Comparison of ENCODE assay signal across 30 mouse cellular contexts in genomic region chr9:80368636-80369035, GRCm38 (mm10).
DNase-seq lines count a peak whose midpoint lies in the region; ATAC-seq and TF ChIP-seq lines count a peak whose summit lies in the region.
"Had no signal": no experiment of that assay in that cellular context is flagged by ENCODE, and none has a peak within 500 bp of the region (broad histone marks: within the 10 kb centered on the region; RNA-seq: fewer than 3 reads in every experiment).

No protein-coding gene starts in this region.

- TF ChIP-seq POLR2A in ES-Bruce4 (IDR thresholded peaks at IDR 0.05; ENCODE audit: insufficient read depth, low read length), result no peak

- peak overlapping the region; percentile 54; the same call in 1 of the 2 replicates for H3K27ac ChIP-seq in ES-Bruce4 (ENCODE audit: insufficient read depth, low read length)
- no peak overlapping the region for H3K27ac ChIP-seq in midbrain, embryonic 14.5 days (replicated peaks; ENCODE audit: low read depth, low read length)
- H3K27ac ChIP-seq: embryonic facial prominence, embryonic 10.5 days; embryonic facial prominence, embryonic 15.5 days; forebrain, embryonic 13.5 days; layer of hippocampus, adult 2 months; left cerebral cortex, adult 2 months; limb, embryonic 13.5 days; neural tube, embryonic 12.5 days had no signal

- H3K36me3 ChIP-seq in ES-Bruce4 (ENCODE audit: control insufficient read depth, insufficient read depth, low read length, poor library complexity, severe bottlenecking), result no peaks in the 10 kb centered on the region
- H3K36me3 ChIP-seq in midbrain, embryonic 14.5 days (ENCODE audit: control insufficient read depth, insufficient read depth, low read length), result no peaks in the 10 kb centered on the region
- H3K36me3 ChIP-seq: embryonic facial prominence, embryonic 10.5 days; embryonic facial prominence, embryonic 15.5 days; limb, embryonic 13.5 days; neural tube, embryonic 12.5 days had no signal

- H3K9ac ChIP-seq in ES-Bruce4 (ENCODE audit: low read depth, poor library complexity, severe bottlenecking), result no peak overlapping the region
- no peak overlapping the region for H3K9ac ChIP-seq in midbrain, embryonic 14.5 days (replicated peaks; ENCODE audit: low read length)
- H3K9ac ChIP-seq: embryonic facial prominence, embryonic 15.5 days; forebrain, embryonic 13.5 days; limb, embryonic 13.5 days; neural tube, embryonic 12.5 days had no signal

- H3K27me3 ChIP-seq in ES-Bruce4 (ENCODE audit: control insufficient read depth, insufficient read depth, low read length, poor library complexity, severe bottlenecking), result no peaks in the 10 kb centered on the region
- no peaks in the 10 kb centered on the region for H3K27me3 ChIP-seq in midbrain, embryonic 14.5 days (ENCODE audit: control insufficient read depth, insufficient read depth, low read length)
- H3K27me3 ChIP-seq: embryonic facial prominence, embryonic 15.5 days; forebrain, embryonic 13.5 days; limb, embryonic 13.5 days; neural tube, embryonic 12.5 days had no signal

- no peak overlapping the region for H3K4me3 ChIP-seq in ES-Bruce4 (ENCODE audit: low read depth, low read length)
- H3K4me3 ChIP-seq in midbrain, embryonic 14.5 days (replicated peaks; ENCODE audit: low read depth, low read length), result no peak overlapping the region
- H3K4me3 ChIP-seq: embryonic facial prominence, embryonic 10.5 days; embryonic facial prominence, embryonic 15.5 days; forebrain, embryonic 13.5 days; layer of hippocampus, adult 2 months; left cerebral cortex, adult 2 months; limb, embryonic 13.5 days; neural tube, embryonic 12.5 days had no signal

- peak; percentile 68 for ATAC-seq in megakaryocyte progenitor cell, adult 5-6 weeks (replicated peaks; ENCODE audit: poor library complexity)
- no peak for ATAC-seq in midbrain, embryonic 14.5 days (ENCODE audit: low FRiP score, low TSS enrichment)
- ATAC-seq: forebrain, embryonic 13.5 days; hindbrain, embryonic 16.5 days; midbrain, embryonic 16.5 days had no signal

- no peak overlapping the region for H3K4me2 ChIP-seq in midbrain, embryonic 14.5 days (ENCODE audit: low read length)
- H3K4me2 ChIP-seq: embryonic facial prominence, embryonic 15.5 days; forebrain, embryonic 13.5 days; heart, embryonic 11.5 days; limb, embryonic 13.5 days; liver, embryonic 11.5 days; neural tube, embryonic 12.5 days had no signal

- TF ChIP-seq EP300 in ES-Bruce4 (IDR thresholded peaks at IDR 0.05; ENCODE audit: insufficient read depth, low read depth, low read length), result no peak

- TF ChIP-seq CTCF in ES-Bruce4 (IDR thresholded peaks at IDR 0.05; ENCODE audit: low read depth, low read length), result no peak

- whole genome bisulfite sequencing in midbrain, embryonic 14.5 days, result 65% methylated on average over 2 of the region's 2 CpGs

- peaks cover 4% of the 10 kb centered on the region for H3K9me3 ChIP-seq in ES-Bruce4 (replicated peaks; ENCODE audit: control insufficient read depth, insufficient read depth, low read length, poor library complexity, severe bottlenecking)
- no peaks in the 10 kb centered on the region for H3K9me3 ChIP-seq in midbrain, embryonic 14.5 days (ENCODE audit: control insufficient read depth, low read length)
- H3K9me3 ChIP-seq: embryonic facial prominence, embryonic 10.5 days; embryonic facial prominence, embryonic 15.5 days; forebrain, embryonic 13.5 days; limb, embryonic 13.5 days; neural tube, embryonic 12.5 days had no signal

- peak; percentile 90 for DNase-seq in A20 (ENCODE audit: low read depth, low spot score)
- peak; percentile 6 for DNase-seq in ZHBTc4 (ENCODE audit: low read depth, low spot score)
- no peak for DNase-seq in urinary bladder, postnatal 25 days (ENCODE audit: low spot score)
- no peak for DNase-seq in urinary bladder, postnatal 14 days (ENCODE audit: low spot score)
- no peak for DNase-seq in midbrain, embryonic 14.5 days
- DNase-seq: adrenal gland, postnatal 25 days; cerebellum, adult 2 months; cerebellum, postnatal 14 days; gastrocnemius, postnatal 14 days; heart, adult 18-20 months; heart, postnatal 4 days; kidney, adult 18-20 months; kidney, postnatal 36 days; lung, postnatal 36 days; right cerebral cortex, postnatal 4 days; thymus, adult 2 months; thymus, postnatal 36 days had no signal

- no peaks in the 10 kb centered on the region for H3K4me1 ChIP-seq in ES-Bruce4 (ENCODE audit: control insufficient read depth, insufficient read depth, low read length)
- no peaks in the 10 kb centered on the region for H3K4me1 ChIP-seq in midbrain, embryonic 14.5 days (ENCODE audit: control insufficient read depth, insufficient read depth, low read length)
- H3K4me1 ChIP-seq: embryonic facial prominence, embryonic 10.5 days; forebrain, embryonic 13.5 days; limb, embryonic 13.5 days; neural tube, embryonic 12.5 days had no signal

Comparison
In these comparisons a context has a peak if more than half of its experiments do, and no peak if none do; other contexts are left out.
1. DNase-seq: peak in A20 (single experiment) and ZHBTc4 (single experiment); none in urinary bladder, postnatal 25 days (single experiment), urinary bladder, postnatal 14 days (single experiment) and midbrain, embryonic 14.5 days (single experiment).